Mouse (Mus musculus) C2C12 (cell line): ENCODE data around the gene Plekhb2. TPM values are rescaled to one million over a fixed set of nuclear protein-coding genes. Genes with fewer than 3 reads are reported as not detected.
A peak's percentile ranks its signal among the peaks of the same experiment; 100 is the strongest.

Experiments used
- H3K27me3 ChIP-seq: one replicate; pipeline ENCODE4 v1.6.1; 2011; ENCODE audit not compliant: control insufficient read depth, insufficient read depth, insufficient read length
- H3K36me3 ChIP-seq: one replicate; pipeline ENCODE4 v1.6.1; 2011; ENCODE audit not compliant: control insufficient read depth, insufficient read depth
- H3K4me3 ChIP-seq: one replicate; pipeline ENCODE4 v1.5.1; 2011; ENCODE audit warnings: mild to moderate bottlenecking, control low read depth; ENCODE audit not compliant: poor library complexity, insufficient read depth, severe bottlenecking
- H3K79me2 ChIP-seq: one replicate; pipeline ENCODE4 v1.6.1; 2011; ENCODE audit not compliant: control insufficient read depth, insufficient read depth
- H3K79me3 ChIP-seq: one replicate; pipeline ENCODE4 v1.6.1; 2011; ENCODE audit warnings: low read depth, control low read depth
- H3ac ChIP-seq: one replicate; pipeline ENCODE3; 2011; ENCODE audit warnings: low read depth; ENCODE audit not compliant: control insufficient read depth, insufficient read length
- CEBPB ChIP-seq: IDR thresholded peaks from one replicate; pipeline ENCODE4 v1.6.1; 2011; ENCODE audit warnings: low read depth, mild to moderate bottlenecking, control low read depth, moderate library complexity
- CTCF ChIP-seq: IDR thresholded peaks from one replicate; pipeline ENCODE4 v1.5.1; 2011; ENCODE audit not compliant: control insufficient read depth, insufficient read depth, insufficient read length
- FOSL1 ChIP-seq: IDR thresholded peaks from one replicate; pipeline ENCODE4 v1.8.0; 2011; ENCODE audit warnings: mild to moderate bottlenecking, low read length; ENCODE audit not compliant: poor library complexity, insufficient read depth, severe bottlenecking
- MAX ChIP-seq: IDR thresholded peaks from one replicate; pipeline ENCODE4 v1.6.1; 2011; ENCODE audit warnings: mild to moderate bottlenecking, control low read depth
- MYOD1 ChIP-seq: IDR thresholded peaks from one replicate; pipeline ENCODE4 v1.6.1; 2011; ENCODE audit warnings: low read depth; ENCODE audit not compliant: control insufficient read depth, insufficient read length
- MYOG ChIP-seq: IDR thresholded peaks from one replicate; pipeline ENCODE4 v1.6.1; 2011; ENCODE audit not compliant: control insufficient read depth, insufficient read length; ENCODE audit errors: extremely low read depth
- USF1 ChIP-seq: IDR thresholded peaks from one replicate; pipeline ENCODE4 v1.6.1; 2011; ENCODE audit warnings: low read depth, mild to moderate bottlenecking, control low read depth, moderate library complexity
- polyA plus RNA-seq: library from polyadenylated mRNA; unstranded; fragments of >200 nt; fragmentation: generic; extraction: Trizol; gene quantifications from one replicate; pipeline ENCODE4 v1.2.1, GENCODE M21; 2012; ENCODE audit warnings: missing spikeins

The Plekhb2 gene
- polyA plus RNA-seq, 1 experiment: 57.1 TPM

GRCm38 (mm10) chr1:34842887-34843618 lies 6.7 kb upstream of the Plekhb2 start, which contains the start of gene Fam168b:
Gene Fam168b (minus strand): TSS chr1:34843065.
- Histone ChIP-seq H3K4me3 (peak within 1 kb of the TSS; percentile 85), H3ac (peak within 1 kb of the TSS; percentile 99), H3K36me3 (peaks cover under 1% of the 10 kb centered on the region), H3K79me3 (peaks cover 42% of the 10 kb centered on the region), H3K79me2 (peaks cover 45% of the 10 kb centered on the region), H3K27me3 (no peaks in the 10 kb centered on the region)
- TF ChIP-seq CEBPB (no peak), CTCF (no peak), FOSL1 (no peak), MAX (peak; percentile 77), MYOD1 (no peak), USF1 (peak; percentile 95), MYOG (no peak)

- peaks cover 26% of the 10 kb centered on the region for H3K79me2 ChIP-seq
- no peak overlapping the region for H3K4me3 ChIP-seq
- no peaks in the 10 kb centered on the region for H3K36me3 ChIP-seq
- TF ChIP-seq CTCF (no peak), MAX (no peak), USF1 (no peak), FOSL1 (no peak), CEBPB (no peak), MYOD1 (no peak), MYOG (no peak)
- H3K79me3 ChIP-seq: peaks cover 10% of the 10 kb centered on the region
- H3ac ChIP-seq: no peak overlapping the region
- H3K27me3 ChIP-seq: no peaks in the 10 kb centered on the region
Measured at GRCm38 (mm10) chr1:34847070-34847469, 2.7 kb upstream of the Plekhb2 start.

DNA sequence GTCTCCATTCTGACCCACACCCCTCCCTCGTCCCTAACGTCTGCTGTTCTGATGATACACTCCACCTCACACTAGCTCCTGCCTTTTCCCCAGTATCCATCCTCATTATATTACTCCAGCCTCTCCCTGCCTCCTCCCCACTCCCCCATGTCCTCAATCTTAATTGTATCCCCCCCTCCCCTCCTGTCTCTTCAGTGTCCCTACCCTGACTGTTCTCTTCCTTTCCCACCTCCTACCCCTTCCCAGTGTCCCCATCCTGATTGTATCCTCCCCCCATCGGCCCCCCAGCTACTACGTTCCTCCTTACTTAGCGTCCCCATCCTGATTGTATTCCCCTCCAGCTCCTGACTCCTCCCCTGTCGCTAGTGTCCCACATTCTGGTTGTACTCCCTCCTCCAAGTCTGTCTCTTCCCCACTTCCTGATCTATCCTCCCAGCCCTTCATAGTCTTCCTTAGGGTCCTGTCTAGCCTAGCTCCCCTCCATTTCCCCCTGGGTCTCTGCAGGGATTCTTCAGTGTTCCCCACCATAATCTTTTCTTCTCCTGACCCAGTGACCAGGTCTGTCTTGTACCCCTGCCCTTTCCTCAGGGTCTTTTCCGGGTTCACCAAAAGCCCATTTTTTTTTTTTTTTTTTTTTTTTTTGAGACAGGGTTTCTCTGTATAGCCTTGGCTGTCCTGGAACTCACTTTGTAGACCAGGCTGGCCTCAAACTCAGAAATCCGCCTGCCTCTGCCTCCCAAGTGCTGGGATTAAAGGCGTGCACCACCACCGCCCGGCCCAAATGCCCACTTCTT lies 764 bp downstream of the Plekhb2 start:
- peaks cover 55% of the 10 kb centered on the region for H3K79me2 ChIP-seq
- peak overlapping the region; percentile 55 for H3ac ChIP-seq
- H3K36me3 ChIP-seq: peaks cover 8% of the 10 kb centered on the region
- H3K4me3 ChIP-seq: peak overlapping the region; percentile 49
- H3K79me3 ChIP-seq: peaks cover 39% of the 10 kb centered on the region
- TF ChIP-seq CTCF (no peak), MAX (no peak), MYOG (no peak), USF1 (no peak)
- no peaks in the 10 kb centered on the region for H3K27me3 ChIP-seq

- TF ChIP-seq MAX: no peak
- no peak for TF ChIP-seq MYOG
- TF ChIP-seq CTCF: no peak
- no peak for TF ChIP-seq CEBPB
- no peak for TF ChIP-seq MYOD1
- TF ChIP-seq USF1: no peak
- TF ChIP-seq FOSL1: no peak
- Histone ChIP-seq H3K79me2 (peaks cover 65% of the 10 kb centered on the region), H3K27me3 (no peaks in the 10 kb centered on the region), H3ac (peak overlapping the region; percentile 33), H3K36me3 (peaks cover 8% of the 10 kb centered on the region), H3K79me3 (peaks cover 46% of the 10 kb centered on the region), H3K4me3 (peak overlapping the region; percentile 15)
Measured at GRCm38 (mm10) chr1:34851562-34851961, 1.8 kb downstream of the Plekhb2 start.

GRCm38 (mm10) chr1:34852116-34852878 lies 2.5 kb downstream of the Plekhb2 start:
- Histone ChIP-seq H3ac (peak overlapping the region; percentile 58), H3K36me3 (peaks cover 8% of the 10 kb centered on the region), H3K79me2 (peaks cover 73% of the 10 kb centered on the region), H3K4me3 (peak overlapping the region; percentile 15), H3K79me3 (peaks cover 53% of the 10 kb centered on the region), H3K27me3 (no peaks in the 10 kb centered on the region)
- TF ChIP-seq USF1 (no peak), MAX (no peak), FOSL1 (no peak), CTCF (no peak), CEBPB (no peak), MYOD1 (no peak)

DNA sequence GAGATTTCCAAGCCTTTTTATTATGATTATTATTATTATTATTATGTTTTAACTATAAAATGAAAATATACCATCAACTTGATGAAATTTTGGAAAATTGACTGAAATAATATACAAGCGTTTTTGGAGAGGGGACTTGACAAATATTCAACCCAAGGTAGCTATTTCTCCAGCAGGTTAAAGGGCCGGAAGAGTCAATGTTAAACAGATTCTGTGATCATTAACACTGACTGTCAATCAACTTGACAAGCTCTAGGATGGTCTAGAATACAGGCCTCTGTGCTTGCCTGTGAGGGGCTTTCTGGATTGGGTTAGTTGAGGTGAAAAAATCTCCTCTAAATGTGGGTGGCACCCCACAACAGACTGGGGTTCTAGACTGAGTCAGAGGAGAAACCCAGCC lies 4.0 kb downstream of the Plekhb2 start:
- Histone ChIP-seq H3K4me3 (no peak overlapping the region), H3K79me2 (peaks cover 88% of the 10 kb centered on the region), H3K36me3 (peaks cover 19% of the 10 kb centered on the region), H3ac (no peak overlapping the region), H3K27me3 (no peaks in the 10 kb centered on the region), H3K79me3 (peaks cover 58% of the 10 kb centered on the region)
- TF ChIP-seq CTCF (no peak), FOSL1 (no peak), MYOD1 (no peak), CEBPB (no peak), MAX (no peak), MYOG (no peak), USF1 (no peak)
